ENCODE assay signal across 12 mouse cellular contexts in genomic region chr13:20121385-20122043, GRCm38 (mm10). TPM values are rescaled to one million over a fixed set of nuclear protein-coding genes. Genes with fewer than 3 reads are reported as not detected.
DNase-seq lines count a peak whose midpoint lies in the region; ATAC-seq and TF ChIP-seq lines count a peak whose summit lies in the region.
"Had no signal": no experiment of that assay in that cellular context is flagged by ENCODE, and none has a peak within 500 bp of the region (broad histone marks: within the 10 kb centered on the region; RNA-seq: fewer than 3 reads in every experiment).

No protein-coding gene starts in this region.

- no peaks in the 10 kb centered on the region for H3K27me3 ChIP-seq in lung, embryonic 15.5 days
- no peaks in the 10 kb centered on the region for H3K27me3 ChIP-seq in heart, postnatal 0 days (ENCODE audit: control insufficient read depth, insufficient read depth, low read length)
- H3K27me3 ChIP-seq in small intestine, adult 2 months (ENCODE audit: control insufficient read depth, insufficient read depth, low read length), result no peaks in the 10 kb centered on the region
- H3K27me3 ChIP-seq: hindbrain, embryonic 15.5 days; limb, embryonic 13.5 days had no signal

- no peak overlapping the region for H3K4me2 ChIP-seq in lung, embryonic 15.5 days
- H3K4me2 ChIP-seq in heart, postnatal 0 days (ENCODE audit: low read depth, low read length), result no peak overlapping the region
- H3K4me2 ChIP-seq: hindbrain, embryonic 15.5 days; limb, embryonic 13.5 days had no signal

- no peak for TF ChIP-seq EP300 in heart, postnatal 0 days (IDR thresholded peaks at IDR 0.05; ENCODE audit: low read depth)

- TF ChIP-seq POLR2A in lung, adult 2 months (IDR thresholded peaks at IDR 0.05; ENCODE audit: borderline replicate concordance, extremely low read depth, low read depth, low read length), result no peak
- TF ChIP-seq POLR2A in small intestine, adult 2 months (IDR thresholded peaks at IDR 0.05; ENCODE audit: low read depth, low read length), result no peak

- WGBS in lung, embryonic 15.5 days, result 41% methylated on average over 8 of the region's 8 CpGs
- 48% methylated on average over 8 of the region's 8 CpGs for WGBS in lung, adult 2 months
- WGBS in heart, postnatal 0 days, result 69% methylated on average over 8 of the region's 8 CpGs
- 53% methylated on average over 8 of the region's 8 CpGs for WGBS in small intestine, adult 2 months

- H3K27ac ChIP-seq in lung, embryonic 15.5 days, result peak overlapping the region; percentile 80
- 0 out of 2 replicates have a peak overlapping the region, but pooled peaks have one; percentile 46 for H3K27ac ChIP-seq in heart, postnatal 0 days (ENCODE audit: low read depth)
- H3K27ac ChIP-seq in small intestine, adult 2 months (ENCODE audit: insufficient read depth, low read depth, low read length), result peak overlapping the region; percentile 24; the same call in 1 of the 2 replicates
- H3K27ac ChIP-seq: hindbrain, embryonic 15.5 days; limb, embryonic 13.5 days had no signal

- H3K4me3 ChIP-seq in lung, embryonic 15.5 days, result no peak overlapping the region
- H3K4me3 ChIP-seq in lung, adult 2 months (replicated peaks; ENCODE audit: extremely low read depth, low read depth, low read length), result no peak overlapping the region
- no peak overlapping the region for H3K4me3 ChIP-seq in heart, postnatal 0 days (ENCODE audit: low read depth, low read length)
- H3K4me3 ChIP-seq in small intestine, adult 2 months (ENCODE audit: low read depth, low read length), result no peak overlapping the region
- H3K4me3 ChIP-seq: hindbrain, embryonic 15.5 days; limb, embryonic 13.5 days had no signal

- no peak overlapping the region for H3K9ac ChIP-seq in lung, embryonic 15.5 days
- H3K9ac ChIP-seq in heart, postnatal 0 days (replicated peaks; ENCODE audit: low read depth, low read length), result no peak overlapping the region
- H3K9ac ChIP-seq: hindbrain, embryonic 15.5 days; limb, embryonic 13.5 days had no signal

- no peak for DNase-seq in lung, adult 2 months
- DNase-seq in heart, postnatal 0 days (ENCODE audit: low spot score), result no peak
- DNase-seq in kidney, postnatal 14 days, result no peak
- DNase-seq in spleen, postnatal 4 days (ENCODE audit: low spot score in 2 of 2), result no peak
- DNase-seq: cerebellum, postnatal 14 days; gastrocnemius, postnatal 14 days; kidney, postnatal 25 days had no signal

- no peak for TF ChIP-seq CTCF in lung, adult 2 months (IDR thresholded peaks at IDR 0.05; ENCODE audit: insufficient read depth, low read length)
- TF ChIP-seq CTCF in heart, postnatal 0 days (IDR thresholded peaks at IDR 0.05; ENCODE audit: low read depth), result no peak
- no peak for TF ChIP-seq CTCF in small intestine, adult 2 months (IDR thresholded peaks at IDR 0.05; ENCODE audit: extremely low read depth, insufficient read length, insufficient replicate concordance, low read depth, low read length)

- peak; percentile 79; the same call in 1 of the 2 replicates for ATAC-seq in lung, embryonic 15.5 days (ENCODE audit: borderline replicate concordance, extremely low read depth, low FRiP score, low TSS enrichment)
- peak; percentile 29 for ATAC-seq in activated CD4-positive, CD25-positive, alpha-beta regulatory T cell, adult 4 months
- peak; percentile 70 for ATAC-seq in heart, postnatal 0 days (ENCODE audit: insufficient read depth, low read depth)

- no peaks in the 10 kb centered on the region for H3K9me3 ChIP-seq in lung, embryonic 15.5 days
- H3K9me3 ChIP-seq in heart, postnatal 0 days (replicated peaks; ENCODE audit: control insufficient read depth, low read length), result no peaks in the 10 kb centered on the region
- H3K9me3 ChIP-seq: hindbrain, embryonic 15.5 days; limb, embryonic 13.5 days had no signal

- H3K4me1 ChIP-seq in lung, embryonic 15.5 days, result peaks cover 63% of the 10 kb centered on the region
- peaks cover 16% of the 10 kb centered on the region for H3K4me1 ChIP-seq in lung, adult 2 months (ENCODE audit: control insufficient read depth, insufficient read depth, low read length)
- no peaks in the 10 kb centered on the region for H3K4me1 ChIP-seq in heart, postnatal 0 days (ENCODE audit: control insufficient read depth, insufficient read depth)
- peaks cover 24% of the 10 kb centered on the region for H3K4me1 ChIP-seq in small intestine, adult 2 months (ENCODE audit: control insufficient read depth, insufficient read depth, insufficient read length, low read length)
- H3K4me1 ChIP-seq: hindbrain, embryonic 15.5 days; limb, embryonic 13.5 days had no signal

- H3K36me3 ChIP-seq in lung, embryonic 15.5 days, result no peaks in the 10 kb centered on the region
- H3K36me3 ChIP-seq in heart, postnatal 0 days (replicated peaks; ENCODE audit: control insufficient read depth, insufficient read depth, low read length), result no peaks in the 10 kb centered on the region
- no peaks in the 10 kb centered on the region for H3K36me3 ChIP-seq in small intestine, adult 2 months (ENCODE audit: control insufficient read depth, insufficient read depth, low read length)
- H3K36me3 ChIP-seq: hindbrain, embryonic 15.5 days; limb, embryonic 13.5 days had no signal

RNA-seq across cellular contexts. Expression of gene Elmo1, which starts 31.1 kb away (rescaled TPM):
- 32.8 and 37.1 TPM in 2 replicates for polyA plus RNA-seq in lung, embryonic 15.5 days (2015; fragmentation: Nextera tagmentation; extraction: Ambion mirVana)
- polyA plus RNA-seq in lung, adult 2 months (2012; rRNA removed), result 24.2 and 28.3 TPM in 2 replicates
- polyA plus RNA-seq in activated CD4-positive, CD25-positive, alpha-beta regulatory T cell, adult 4 months (2017; shearing (Covaris generic)), result 100 to 1,000 TPM in 1 of 2 experiments, 10 to 100 TPM in 1; 81.7 to 103 TPM
- total RNA-seq in heart, postnatal 0 days (2014; rRNA removed; ENCODE audit: low replicate concordance), result 11.9 and 17.9 TPM in 2 replicates
- 6.5 TPM in 2 replicates for polyA plus RNA-seq in heart, postnatal 0 days (2015; fragmentation: Nextera tagmentation; extraction: Ambion mirVana)
- polyA plus RNA-seq in small intestine, adult 2 months (2012; rRNA removed), result 10.7 and 23.8 TPM in 2 replicates

Comparison
In these comparisons a context has a peak if more than half of its experiments do, and no peak if none do; other contexts are left out.
1. ATAC-seq: peak in every context shown above with its lines; median percentile 79 in lung, embryonic 15.5 days; 70 in heart, postnatal 0 days; 29 in activated CD4-positive, CD25-positive, alpha-beta regulatory T cell, adult 4 months.
2. H3K27ac ChIP-seq: peak in every context shown above with its lines; median percentile 80 in lung, embryonic 15.5 days; 46 in heart, postnatal 0 days; 24 in small intestine, adult 2 months.